Mouse (Mus musculus): ENCODE data around the gene Pctp. TPM values are rescaled to one million over a fixed set of nuclear protein-coding genes. Genes with fewer than 3 reads are reported as not detected.
A peak's percentile ranks its signal among the peaks of the same experiment; 100 is the strongest.

The Pctp gene
- total RNA-seq, 2 experiments from 2014 or later, result 16.0 to 19.0 TPM

DNA sequence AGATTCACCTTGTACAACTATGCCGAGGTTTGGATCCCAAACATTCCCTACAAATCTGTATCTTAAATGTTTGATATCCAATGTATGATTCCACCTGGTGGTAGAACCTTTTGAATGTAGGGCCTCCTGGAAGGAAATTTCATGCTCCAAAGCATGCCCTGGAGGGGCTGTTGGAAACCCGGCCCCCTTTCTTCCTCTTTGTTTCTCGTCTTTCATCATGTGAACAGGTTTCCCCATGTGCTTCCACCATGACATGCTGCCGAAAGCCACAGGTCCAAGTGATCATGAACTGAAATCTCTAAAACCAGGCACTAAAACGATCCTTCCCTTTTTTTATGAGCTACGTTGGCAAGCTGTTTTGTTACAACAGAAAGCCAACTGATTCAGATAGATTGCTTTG lies 11.0 kb upstream of the Pctp start:
- peak; percentile 69 for ATAC-seq (replicated peaks; ENCODE audit: poor library complexity, severe bottlenecking)

DNA sequence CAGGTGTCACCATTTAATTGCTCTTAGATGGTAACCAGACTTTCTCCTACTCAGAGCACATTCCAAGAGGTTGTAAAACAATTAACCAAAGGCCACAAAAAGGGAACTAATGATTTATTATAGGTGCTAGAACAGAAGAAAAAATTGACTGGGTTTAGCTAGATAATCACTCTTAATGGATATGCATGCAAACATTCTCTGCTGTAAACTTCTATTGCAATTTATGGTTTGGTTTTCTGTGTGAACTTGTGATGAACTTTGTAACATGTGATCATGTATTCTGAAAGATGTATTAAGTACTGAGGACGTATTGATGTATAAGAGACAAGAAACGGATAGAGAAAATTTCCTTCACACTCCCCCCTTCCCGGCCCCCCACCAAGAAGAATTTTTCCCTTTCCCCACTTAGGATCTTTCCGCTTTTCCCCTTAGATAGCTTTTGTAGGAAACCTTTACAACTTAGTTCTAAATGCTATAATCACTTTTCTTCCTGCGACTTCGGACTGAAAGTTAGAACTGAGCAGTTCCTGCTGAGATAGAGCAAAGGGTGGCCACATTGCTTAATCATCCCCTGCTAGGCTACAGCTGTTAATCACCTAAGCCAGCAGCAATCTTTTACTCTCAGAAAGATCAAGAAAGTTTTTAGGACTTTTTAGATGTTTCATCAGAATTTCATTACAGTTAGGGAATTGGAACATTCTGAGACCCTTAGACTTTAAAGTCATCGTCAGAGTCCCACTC lies 5.3 kb upstream of the Pctp start:
- ATAC-seq (replicated peaks; ENCODE audit: poor library complexity, severe bottlenecking), result no peak

GRCm38 (mm10) chr11:90006111-90006510 lies 3.4 kb upstream of the Pctp start:
- no peak for ATAC-seq (replicated peaks; ENCODE audit: poor library complexity, severe bottlenecking)

GRCm38 (mm10) chr11:90003386-90003785 lies 692 bp upstream of the Pctp start:
- no peak for ATAC-seq (replicated peaks; ENCODE audit: poor library complexity, severe bottlenecking)

- ATAC-seq (replicated peaks; ENCODE audit: poor library complexity, severe bottlenecking), result no peak
These were observed 274 bp upstream of the Pctp start for GRCm38 (mm10) chr11:90002987-90003348.

DNA sequence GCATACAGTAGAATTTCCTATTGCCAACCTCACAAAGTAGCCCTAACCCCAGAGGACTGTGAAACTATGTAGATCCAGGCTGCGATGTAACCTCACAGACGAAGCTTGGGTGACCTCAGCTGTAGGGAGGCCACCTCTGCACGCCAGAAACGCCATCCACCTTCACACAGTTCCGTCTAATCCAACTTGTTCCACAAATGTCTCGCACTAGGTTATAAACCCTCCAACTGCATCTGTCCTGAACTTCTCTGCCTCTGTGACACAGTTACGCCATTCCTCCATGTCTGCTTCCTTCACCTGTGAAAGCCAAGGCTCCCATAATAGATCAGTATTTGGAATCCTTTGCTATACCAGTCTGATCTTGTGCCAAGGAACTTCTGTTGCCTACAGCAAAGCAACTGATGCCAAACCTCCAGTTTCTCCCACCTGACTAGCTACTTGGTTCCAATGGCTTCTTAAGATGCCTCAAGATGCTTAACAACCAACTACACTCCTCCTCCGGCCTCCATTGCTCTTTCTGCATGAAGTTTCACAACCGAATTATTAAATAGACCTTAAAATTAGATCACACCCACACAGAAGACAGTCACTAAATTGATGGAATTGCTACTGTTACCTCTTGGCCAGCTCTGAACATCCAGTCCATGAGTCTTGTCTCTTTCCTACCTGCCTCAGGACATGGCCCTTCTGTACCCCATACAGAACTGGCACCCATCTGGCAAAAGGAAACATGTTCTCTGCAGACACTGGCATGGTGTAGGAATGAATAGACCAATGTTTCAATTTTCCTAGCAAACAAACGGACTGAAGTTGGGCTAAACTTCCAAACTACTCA lies 1.1 kb downstream of the Pctp start:
- no peak for ATAC-seq (replicated peaks; ENCODE audit: poor library complexity, severe bottlenecking)

DNA sequence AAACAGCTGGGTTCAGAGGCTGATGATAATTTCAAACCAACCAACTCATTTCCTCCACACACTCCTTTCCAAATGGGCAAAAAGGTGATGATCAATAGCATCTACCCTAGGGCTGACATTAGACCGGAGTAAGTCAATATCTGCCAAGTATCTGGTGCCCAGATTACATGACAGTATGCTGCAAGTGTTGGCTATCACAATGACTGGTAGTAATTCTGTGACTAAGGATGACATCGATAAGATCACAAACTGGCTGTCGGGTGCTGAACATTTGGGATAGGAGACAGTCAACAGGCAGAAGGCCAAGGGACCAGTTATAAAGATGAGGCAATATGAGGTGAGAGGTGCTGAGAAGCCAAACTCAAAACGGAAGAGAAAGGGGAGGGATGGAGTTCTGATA lies 2.0 kb downstream of the Pctp start:
- no peak for ATAC-seq (replicated peaks; ENCODE audit: poor library complexity, severe bottlenecking)

- no peak for ATAC-seq (replicated peaks; ENCODE audit: poor library complexity, severe bottlenecking)
These were observed 3.5 kb downstream of the Pctp start for GRCm38 (mm10) chr11:89998996-89999770.

GRCm38 (mm10) chr11:89996856-89997255 lies 5.8 kb downstream of the Pctp start:
- ATAC-seq (replicated peaks; ENCODE audit: poor library complexity, severe bottlenecking), result no peak

GRCm38 (mm10) chr11:89996406-89996805 lies 6.3 kb downstream of the Pctp start:
- ATAC-seq (replicated peaks; ENCODE audit: poor library complexity, severe bottlenecking), result no peak

DNA sequence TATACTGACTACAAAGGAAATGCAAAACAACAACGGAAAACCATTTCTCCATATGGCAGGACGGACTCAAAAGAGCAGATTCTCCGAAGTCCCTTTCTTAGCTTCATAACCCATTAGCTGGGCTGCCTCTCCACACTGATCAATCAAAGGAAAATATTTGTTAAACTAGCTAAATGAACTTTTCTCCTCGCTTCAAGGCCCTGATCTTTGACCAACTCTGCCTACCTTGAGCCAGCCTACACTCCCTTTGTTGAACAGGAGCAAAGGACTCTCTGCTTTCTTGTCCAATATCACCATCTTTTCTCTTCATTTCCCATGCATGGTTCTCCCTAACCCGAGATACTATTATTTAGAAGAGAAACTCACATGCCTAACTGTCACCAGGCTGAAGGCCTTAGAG lies 7.1 kb downstream of the Pctp start:
- no peak for ATAC-seq (replicated peaks; ENCODE audit: poor library complexity, severe bottlenecking)

- no peak for ATAC-seq (replicated peaks; ENCODE audit: poor library complexity, severe bottlenecking)
These were observed 8.0 kb downstream of the Pctp start for GRCm38 (mm10) chr11:89994706-89995105.

DNA sequence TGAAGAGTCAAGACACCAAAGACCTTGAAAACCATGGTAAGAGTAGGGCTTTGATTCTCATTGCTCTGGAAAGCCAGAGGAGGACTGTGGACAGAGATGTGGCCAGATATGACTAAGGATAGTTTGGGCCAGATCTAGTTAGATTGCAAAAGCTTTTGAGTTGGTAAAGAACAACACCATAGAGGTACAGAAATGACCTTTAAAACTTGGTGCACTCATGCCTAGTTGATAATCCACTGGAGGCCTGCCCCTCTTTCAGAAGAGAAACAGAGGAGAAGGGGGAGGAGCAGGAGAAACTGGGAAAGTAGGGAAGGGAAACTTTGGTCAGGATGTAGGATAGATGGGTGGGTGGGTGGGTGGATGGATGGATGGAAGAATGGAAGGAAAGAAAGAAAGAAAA lies 11.0 kb downstream of the Pctp start:
- no peak for ATAC-seq (replicated peaks; ENCODE audit: poor library complexity, severe bottlenecking)

DNA sequence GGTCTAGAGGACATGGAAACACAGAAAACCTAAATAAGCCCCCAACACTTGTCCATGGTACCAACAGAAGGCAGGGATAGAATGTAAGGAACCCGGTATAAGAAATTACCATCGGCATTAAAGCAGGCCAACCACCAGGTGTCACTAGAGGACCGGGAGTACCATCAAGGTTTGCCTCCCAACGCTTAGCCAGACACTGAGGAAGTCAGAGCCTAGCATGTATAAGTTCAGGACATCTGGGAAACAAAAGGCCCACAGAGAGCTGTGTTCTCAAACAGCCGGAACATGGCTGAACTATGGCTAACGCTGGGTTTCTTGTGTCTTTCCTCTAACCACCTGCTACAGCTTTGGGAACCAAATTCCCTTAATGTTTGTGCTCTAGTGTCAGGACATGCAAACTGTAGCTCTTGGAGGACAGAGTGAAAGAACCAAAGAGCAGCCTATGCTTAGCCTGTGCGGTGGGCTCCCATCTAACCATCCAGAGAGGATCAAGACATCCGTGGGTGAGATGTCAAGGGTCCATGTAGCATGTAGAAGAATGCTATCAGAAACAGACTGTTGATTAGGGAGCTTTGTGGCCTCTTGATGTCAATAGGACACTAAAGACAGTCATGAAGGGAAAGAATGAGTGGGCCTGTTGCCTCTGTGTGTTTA lies 13.6 kb downstream of the Pctp start:
- peak; percentile 75 for ATAC-seq (replicated peaks; ENCODE audit: poor library complexity, severe bottlenecking)

GRCm38 (mm10) chr11:89986516-89986915 lies 16.2 kb downstream of the Pctp start:
- no peak for ATAC-seq (replicated peaks; ENCODE audit: poor library complexity, severe bottlenecking)

- ATAC-seq (replicated peaks; ENCODE audit: poor library complexity, severe bottlenecking), result peak; percentile 78
These were observed 17.2 kb downstream of the Pctp start for GRCm38 (mm10) chr11:89985200-89986187.

DNA sequence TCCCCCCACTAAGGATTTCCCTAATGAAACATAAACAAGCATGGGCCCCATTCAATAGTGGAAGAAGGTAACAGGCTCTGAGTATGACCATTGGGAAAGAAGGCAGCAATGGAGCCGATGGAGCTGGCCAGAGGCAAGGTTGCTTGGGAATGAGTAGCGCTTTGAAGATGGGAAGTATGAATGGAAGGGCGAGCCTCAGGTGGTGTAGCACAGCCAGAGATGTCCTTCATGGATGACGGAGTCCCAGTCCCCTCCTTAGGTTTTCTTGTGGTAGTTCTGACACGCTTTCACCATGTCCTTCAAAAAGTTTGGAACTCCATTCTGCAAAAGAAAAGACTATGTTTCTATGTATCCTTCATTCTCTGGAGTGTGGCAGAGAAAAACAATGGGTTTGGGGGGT lies 18.3 kb downstream of the Pctp start:
- no peak for ATAC-seq (replicated peaks; ENCODE audit: poor library complexity, severe bottlenecking)

DNA sequence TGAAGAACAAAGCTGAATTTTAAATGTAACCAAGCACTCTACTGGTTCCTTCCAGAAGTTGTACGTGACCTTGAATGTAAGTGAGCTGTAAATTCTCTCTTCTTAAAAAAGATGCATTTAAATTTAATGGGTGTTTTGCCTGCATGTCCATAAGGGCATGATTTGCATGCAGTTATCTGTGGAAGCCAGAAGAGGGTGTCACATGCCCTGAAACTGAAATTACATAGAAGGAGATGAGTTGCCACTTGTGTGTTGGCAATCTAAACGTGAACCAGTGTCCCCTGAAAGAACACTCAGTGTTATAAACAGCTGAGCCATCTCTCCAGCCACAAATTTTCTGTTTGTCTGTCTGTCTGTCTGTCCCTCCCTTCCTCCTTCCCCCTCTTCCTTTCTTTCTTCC lies 19.8 kb downstream of the Pctp start:
- ATAC-seq (replicated peaks; ENCODE audit: poor library complexity, severe bottlenecking), result no peak

- no peak for ATAC-seq (replicated peaks; ENCODE audit: poor library complexity, severe bottlenecking)
These were observed 22.6 kb downstream of the Pctp start for GRCm38 (mm10) chr11:89980106-89980505.

Measured in granulocyte monocyte progenitor cell, adult 5-6 weeks (primary cell).